Comparison of ENCODE assay signal across 8 mouse cellular contexts in the genomic region with DNA sequence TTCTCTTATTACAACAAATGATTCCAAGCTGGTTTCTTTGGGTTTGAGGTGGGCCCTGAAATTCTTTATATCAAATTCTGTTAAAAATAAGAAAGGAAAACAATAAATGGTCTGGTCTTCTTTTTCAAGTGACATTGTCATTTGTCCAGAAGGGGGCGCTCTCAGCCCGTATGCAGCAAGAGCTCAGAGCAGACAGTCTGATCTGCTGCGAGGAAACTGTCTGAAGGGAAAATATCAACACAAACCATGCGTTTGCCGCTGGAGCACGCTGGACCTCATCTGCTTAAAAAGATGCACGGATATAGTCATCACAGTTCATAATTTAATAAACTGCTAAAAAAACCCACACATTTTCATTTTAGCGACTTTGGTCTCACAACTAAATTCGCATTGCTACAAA.
DNase-seq lines count a peak whose midpoint lies in the region; ATAC-seq and TF ChIP-seq lines count a peak whose summit lies in the region.

No protein-coding gene starts in this region.

- H3K9me3 ChIP-seq in ES-Bruce4 (replicated peaks; ENCODE audit: control insufficient read depth, insufficient read depth, low read length, poor library complexity, severe bottlenecking), result no peaks in the 10 kb centered on the region
- H3K9me3 ChIP-seq in forebrain, embryonic 13.5 days (replicated peaks), result no peaks in the 10 kb centered on the region

- no peak for TF ChIP-seq POLR2A in ES-Bruce4 (IDR thresholded peaks at IDR 0.05; ENCODE audit: insufficient read depth, low read length)

- TF ChIP-seq EP300 in ES-Bruce4 (IDR thresholded peaks at IDR 0.05; ENCODE audit: insufficient read depth, low read depth, low read length), result no peak

- H3K27ac ChIP-seq in ES-Bruce4 (ENCODE audit: insufficient read depth, low read length), result no peak overlapping the region
- peak overlapping the region; percentile 25; the same call in 1 of the 2 replicates for H3K27ac ChIP-seq in forebrain, embryonic 13.5 days

- H3K4me2 ChIP-seq in forebrain, embryonic 13.5 days, result peak overlapping the region; percentile 53

- H3K9ac ChIP-seq in ES-Bruce4 (ENCODE audit: low read depth, poor library complexity, severe bottlenecking), result no peak overlapping the region
- no peak overlapping the region for H3K9ac ChIP-seq in forebrain, embryonic 13.5 days

- H3K4me1 ChIP-seq in ES-Bruce4 (ENCODE audit: control insufficient read depth, insufficient read depth, low read length), result no peaks in the 10 kb centered on the region
- peaks cover 17% of the 10 kb centered on the region for H3K4me1 ChIP-seq in forebrain, embryonic 13.5 days

- DNase-seq in c-Kit-positive CD71-positive TER-119-negative erythroid progenitor cells, embryonic 14.5 days (ENCODE audit: low read depth), result peak; percentile 49
- DNase-seq in heart, postnatal 14 days, result peak; percentile 80 to 88
- DNase-seq in layer of hippocampus, adult 11-12 months (ENCODE audit: low spot score), result peak; percentile 89
- peak; percentile 26 to 54 for DNase-seq in lung, adult 18-20 months
- DNase-seq in testis, postnatal 10 days (ENCODE audit: low spot score), result peak; percentile 90

- ATAC-seq in forebrain, embryonic 13.5 days, result peak; percentile 91
- peak; percentile 66; the same call in 1 of the 2 replicates for ATAC-seq in neutrophil, adult 5-6 weeks (ENCODE audit: extremely low read depth, insufficient number of reproducible peaks, low FRiP score, poor library complexity, severe bottlenecking)

- no peaks in the 10 kb centered on the region for H3K36me3 ChIP-seq in ES-Bruce4 (ENCODE audit: control insufficient read depth, insufficient read depth, low read length, poor library complexity, severe bottlenecking)
- no peaks in the 10 kb centered on the region for H3K36me3 ChIP-seq in forebrain, embryonic 13.5 days (ENCODE audit: poor library complexity, severe bottlenecking)

- no peak overlapping the region for H3K4me3 ChIP-seq in ES-Bruce4 (ENCODE audit: low read depth, low read length)
- H3K4me3 ChIP-seq in forebrain, embryonic 13.5 days, result peak overlapping the region; percentile 30

- peak; percentile 75 for TF ChIP-seq CTCF in ES-Bruce4 (IDR thresholded peaks at IDR 0.05; ENCODE audit: low read depth, low read length)

- WGBS in forebrain, embryonic 13.5 days, result 14% methylated on average over 9 of the region's 9 CpGs

- H3K27me3 ChIP-seq in ES-Bruce4 (ENCODE audit: control insufficient read depth, insufficient read depth, low read length, poor library complexity, severe bottlenecking), result no peaks in the 10 kb centered on the region
- no peaks in the 10 kb centered on the region for H3K27me3 ChIP-seq in forebrain, embryonic 13.5 days

- intact Hi-C loops in heart, postnatal 14 days (cut with DNase I), result loop anchor here (1.0 kb wide), 1 partner anchor 1712 kb away; no protein-coding TSS in a partner anchor

Comparison
In these comparisons a context has a peak if more than half of its experiments do, and no peak if none do; other contexts are left out.
1. DNase-seq: peak in every context shown above with its lines; median percentile 90 in testis, postnatal 10 days; 89 in layer of hippocampus, adult 11-12 months; 84 in heart, postnatal 14 days; 49 in c-Kit-positive CD71-positive TER-119-negative erythroid progenitor cells, embryonic 14.5 days; 40 in lung, adult 18-20 months.